Mouse (Mus musculus) myocyte (in vitro differentiated cells): ENCODE measurements around the gene Pno1.

Source experiments
- CEBPB ChIP-seq: IDR thresholded peaks from 2 replicates; pipeline ENCODE4 v1.6.1; 2011; ENCODE audit warnings: mild to moderate bottlenecking, moderate library complexity; ENCODE audit not compliant: poor library complexity, insufficient read depth, severe bottlenecking
- E2F4 ChIP-seq: IDR thresholded peaks from one replicate; pipeline ENCODE4 v1.6.1; 2011; ENCODE audit warnings: mild to moderate bottlenecking, control low read depth, moderate library complexity; ENCODE audit not compliant: insufficient read depth
- MAX ChIP-seq: IDR thresholded peaks from one replicate; pipeline ENCODE4 v1.6.1; 2011; ENCODE audit warnings: low read depth, mild to moderate bottlenecking, control low read depth
- MYOD1 ChIP-seq, 3 experiments: IDR thresholded peaks; one replicate each; pipeline ENCODE4 v1.6.1; 2011; ENCODE audit warnings: control low read depth in 2 of 3, low read depth in 2 of 3, mild to moderate bottlenecking in 2 of 3, moderate library complexity in 1 of 3; ENCODE audit not compliant: insufficient read length in 2 of 3, control insufficient read depth in 1 of 3
- MYOG ChIP-seq, 3 experiments: IDR thresholded peaks; one replicate each; pipeline ENCODE4 v1.6.1; 2011; ENCODE audit warnings: control low read depth in 2 of 3, low read depth in 2 of 3, mild to moderate bottlenecking in 2 of 3; ENCODE audit not compliant: insufficient read length in 2 of 3, control insufficient read depth in 1 of 3, insufficient read depth in 1 of 3
- POLR2A ChIP-seq: IDR thresholded peaks from one replicate; pipeline ENCODE4 v1.6.1; 2011; ENCODE audit warnings: low read depth, mild to moderate bottlenecking, control low read depth, moderate library complexity; ENCODE audit not compliant: insufficient read length
- POLR2AphosphoS2 ChIP-seq: IDR thresholded peaks from one replicate; pipeline ENCODE4 v1.6.1; 2011; ENCODE audit warnings: low read depth, control low read depth; ENCODE audit not compliant: insufficient read length
- REST ChIP-seq: IDR thresholded peaks from one replicate; pipeline ENCODE4 v1.6.1; 2011; ENCODE audit warnings: mild to moderate bottlenecking, control low read depth, moderate library complexity; ENCODE audit not compliant: insufficient read depth, insufficient read length
- SRF ChIP-seq: IDR thresholded peaks from one replicate; pipeline ENCODE4 v1.6.1; 2011; ENCODE audit warnings: low read depth; ENCODE audit not compliant: control insufficient read depth, insufficient read length
- TCF12 ChIP-seq: IDR thresholded peaks from one replicate; pipeline ENCODE4 v1.6.1; 2011; ENCODE audit warnings: mild to moderate bottlenecking, control low read depth; ENCODE audit not compliant: poor library complexity, insufficient read depth, severe bottlenecking
- USF1 ChIP-seq: IDR thresholded peaks from one replicate; pipeline ENCODE4 v1.6.1; 2011; ENCODE audit warnings: low read depth, mild to moderate bottlenecking, control low read depth, moderate library complexity

DNA sequence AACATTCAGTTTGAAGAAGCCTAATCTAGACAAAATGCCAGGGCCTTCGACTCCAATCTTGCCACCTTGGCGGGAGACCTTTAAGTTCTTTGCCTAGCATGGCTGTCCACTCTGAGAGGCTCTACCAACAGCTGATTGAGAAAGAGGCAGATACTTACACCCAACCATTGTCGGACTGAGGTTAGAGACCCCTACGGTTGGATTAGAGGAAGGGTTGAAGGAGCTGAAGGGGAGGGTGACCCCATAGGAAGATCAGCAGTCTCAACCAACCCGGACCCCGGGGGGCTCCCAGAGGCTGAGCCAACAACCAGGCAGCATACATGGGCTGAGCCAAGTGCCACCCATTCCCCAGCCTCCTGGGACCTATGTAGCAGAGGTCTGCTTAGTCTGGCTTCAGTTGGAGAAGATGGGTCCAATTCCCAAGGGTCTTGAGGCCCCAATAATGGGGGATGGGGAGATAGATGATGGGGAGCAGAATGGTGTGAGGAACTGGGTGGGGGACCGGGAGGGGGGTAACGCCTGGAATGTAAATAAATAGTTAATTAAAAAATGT lies 45.5 kb upstream of the Pno1 start:
- no peak for TF ChIP-seq MAX
- no peak for TF ChIP-seq POLR2A
- no peak for TF ChIP-seq CEBPB
- no peak for TF ChIP-seq POLR2AphosphoS2
- no peak for TF ChIP-seq E2F4
- TF ChIP-seq USF1, result no peak
- TF ChIP-seq MYOD1 (IDR thresholded peaks at IDR 0.05; ENCODE audit: control insufficient read depth in 1 of 3, insufficient read length in 2 of 3, low read depth in 2 of 3), result no peak
- no peak for TF ChIP-seq TCF12
- TF ChIP-seq REST, result no peak
- no peak for TF ChIP-seq MYOG (IDR thresholded peaks at IDR 0.05; ENCODE audit: control insufficient read depth in 1 of 3, insufficient read depth in 1 of 3, insufficient read length in 2 of 3, low read depth in 2 of 3)
- no peak for TF ChIP-seq SRF
